Mouse (Mus musculus) hindbrain, embryonic 13.5 days (tissue): ENCODE data around the gene Hhipl2. TPM values are rescaled to one million over a fixed set of nuclear protein-coding genes. Genes with fewer than 3 reads are reported as not detected.
"Not testable (repeated sequence)": the region's sequence is repeated elsewhere in the genome, so short reads cannot be mapped to it uniquely, and the experiment has no call there.

Experiments used
- ATAC-seq: fragments of 200-750 bp; cut with Nextera tagmentation; 2 replicates; pipeline ENCODE4 v1.8.0; 2017; ENCODE audit warnings: moderate TSS enrichment; ENCODE audit not compliant: low FRiP score
- H3K27ac ChIP-seq: fragments of 300-500 bp; sonication (generic); 2 replicates; pipeline ENCODE4 v1.5.1; 2015; ENCODE audit warnings: inconsistent platforms, mild to moderate bottlenecking, moderate library complexity
- H3K27me3 ChIP-seq: fragments of 300-500 bp; sonication (generic); 2 replicates; pipeline ENCODE4 v1.6.1; 2015; ENCODE audit warnings: mild to moderate bottlenecking, inconsistent platforms
- H3K36me3 ChIP-seq: fragments of 300-500 bp; sonication (generic); 2 replicates; pipeline ENCODE4 v1.6.1; 2015; ENCODE audit warnings: mild to moderate bottlenecking, inconsistent platforms
- H3K4me1 ChIP-seq: fragments of 300-500 bp; sonication (generic); replicated peaks from 2 replicates; pipeline ENCODE4 v1.6.1; 2015; ENCODE audit warnings: inconsistent platforms
- H3K4me2 ChIP-seq: fragments of 300-500 bp; sonication (generic); 2 replicates; pipeline ENCODE4 v1.6.1; 2015; ENCODE audit warnings: inconsistent platforms, mild to moderate bottlenecking, moderate library complexity
- H3K4me3 ChIP-seq: fragments of 300-500 bp; sonication (generic); 2 replicates; pipeline ENCODE4 v1.5.1; 2015; ENCODE audit warnings: mild to moderate bottlenecking, inconsistent platforms
- H3K9ac ChIP-seq: fragments of 300-500 bp; sonication (generic); 2 replicates; pipeline ENCODE4 v1.6.1; 2015; ENCODE audit warnings: mild to moderate bottlenecking, inconsistent platforms
- H3K9me3 ChIP-seq: fragments of 300-500 bp; sonication (generic); 2 replicates; pipeline ENCODE4 v1.6.1; 2016; ENCODE audit warnings: inconsistent platforms
- WGBS: fragments of 180-500 bp; shearing (Covaris S2); methylation state at CpG from one replicate; pipeline ENCODE4 v1.1.7; 2015; 5-methylcytosine and 5-hydroxymethylcytosine counted together
- polyA plus RNA-seq: library from polyadenylated mRNA; unstranded; fragments of >200 nt; fragmentation: Nextera tagmentation; extraction: Ambion mirVana; gene quantifications from 2 replicates; pipeline ENCODE4 v1.2.1, GENCODE M21; 2015

Gene Hhipl2
- 0.25 and 0.94 TPM in 2 replicates for polyA plus RNA-seq

GRCm38 (mm10) chr1:183417873-183418272, at the start of gene Hhipl2:
TSS of gene Hhipl2 (plus strand) at chr1:183418215.
- Histone ChIP-seq H3K4me1 (no peaks in the 10 kb centered on the region), H3K4me2 (no peak within 1 kb of the TSS)
- WGBS, result 85% methylated on average over 12 of the region's 12 CpGs

GRCm38 (mm10) chr1:183368601-183369400, 49.2 kb upstream of the Hhipl2 start:
- H3K36me3 ChIP-seq, result peaks cover 16% of the 10 kb centered on the region
- WGBS, result 2% methylated on average over 56 of the region's 56 CpGs

More at GRCm38 (mm10) chr1:183417873-183418272, at the start of gene Hhipl2:
- no peaks in the 10 kb centered on the region for H3K27me3 ChIP-seq
- no peak within 1 kb of the TSS for H3K4me3 ChIP-seq
- no peak for ATAC-seq
- no peaks in the 10 kb centered on the region for H3K9me3 ChIP-seq
- H3K27ac ChIP-seq, result no peak within 1 kb of the TSS
- H3K36me3 ChIP-seq, result no peaks in the 10 kb centered on the region
- H3K9ac ChIP-seq, result no peak within 1 kb of the TSS

GRCm38 (mm10) chr1:183369427-183370014, 48.5 kb upstream of the Hhipl2 start, which contains the start of gene Mia3:
TSS of gene Mia3 (minus strand) at chr1:183369553.
- H3K36me3 ChIP-seq, result peaks cover 9% of the 10 kb centered on the region
- peaks cover 26% of the 10 kb centered on the region for H3K4me1 ChIP-seq
- H3K27ac ChIP-seq, result peak within 1 kb of the TSS; percentile 79
- peak within 1 kb of the TSS; percentile 88 for H3K9ac ChIP-seq
- no peaks in the 10 kb centered on the region for H3K27me3 ChIP-seq
- H3K4me2 ChIP-seq, result peak within 1 kb of the TSS; percentile 97
- WGBS, result under 1% methylated on average over 46 of the region's 51 CpGs
- peak; percentile 99 for ATAC-seq
- peak within 1 kb of the TSS; percentile 84 for H3K4me3 ChIP-seq
- no peaks in the 10 kb centered on the region for H3K9me3 ChIP-seq

More at GRCm38 (mm10) chr1:183368601-183369400, 49.2 kb upstream of the Hhipl2 start:
- peak overlapping the region; percentile 79 for H3K27ac ChIP-seq
- no peaks in the 10 kb centered on the region for H3K9me3 ChIP-seq
- ATAC-seq, result peak; percentile 82
- peaks cover 26% of the 10 kb centered on the region for H3K4me1 ChIP-seq
- H3K27me3 ChIP-seq, result no peaks in the 10 kb centered on the region
- H3K4me3 ChIP-seq, result peak overlapping the region; percentile 84
- peak overlapping the region; percentile 88 for H3K9ac ChIP-seq
- H3K4me2 ChIP-seq, result peak overlapping the region; percentile 97

- Histone ChIP-seq H3K4me1 (peaks cover 5% of the 10 kb centered on the region), H3K27ac (no peak overlapping the region), H3K4me3 (no peak overlapping the region), H3K9ac (no peak overlapping the region), H3K36me3 (no peaks in the 10 kb centered on the region), H3K27me3 (no peaks in the 10 kb centered on the region), H3K4me2 (no peak overlapping the region), H3K9me3 (no peaks in the 10 kb centered on the region)
- 82% methylated on average over 5 of the region's 5 CpGs for WGBS
- no peak for ATAC-seq
Measured at GRCm38 (mm10) chr1:183374728-183375127, 43.3 kb upstream of the Hhipl2 start.

- no peak for ATAC-seq
- H3K4me3 ChIP-seq, result no peak overlapping the region
- no peaks in the 10 kb centered on the region for H3K36me3 ChIP-seq
- no peak overlapping the region for H3K9ac ChIP-seq
- no peaks in the 10 kb centered on the region for H3K4me1 ChIP-seq
- H3K9me3 ChIP-seq, result no peaks in the 10 kb centered on the region
- no peak overlapping the region for H3K27ac ChIP-seq
- H3K27me3 ChIP-seq, result 0 out of 2 replicates have a peak, but pooled peaks cover 10% of the 10 kb centered on the region
- WGBS, result 70% methylated on average over 4 of the region's 4 CpGs
- no peak overlapping the region for H3K4me2 ChIP-seq
Measured at GRCm38 (mm10) chr1:183377045-183377444, 41.0 kb upstream of the Hhipl2 start.

GRCm38 (mm10) chr1:183378321-183378941, 39.6 kb upstream of the Hhipl2 start:
- H3K4me3 ChIP-seq, result no peak overlapping the region
- ATAC-seq, result no peak
- no peak overlapping the region for H3K4me2 ChIP-seq
- H3K9me3 ChIP-seq, result no peaks in the 10 kb centered on the region
- no peak overlapping the region for H3K27ac ChIP-seq
- WGBS, result 81% methylated on average over 10 of the region's 10 CpGs
- no peaks in the 10 kb centered on the region for H3K4me1 ChIP-seq
- no peaks in the 10 kb centered on the region for H3K36me3 ChIP-seq
- H3K27me3 ChIP-seq, result peaks cover 18% of the 10 kb centered on the region
- no peak overlapping the region for H3K9ac ChIP-seq

- H3K9ac ChIP-seq, H3K4me3 ChIP-seq, ATAC-seq, H3K4me2 ChIP-seq, H3K27ac ChIP-seq, H3K36me3 ChIP-seq, H3K9me3 ChIP-seq, H3K4me1 ChIP-seq: not testable (repeated sequence)
- H3K27me3 ChIP-seq, result peaks cover 24% of the 10 kb centered on the region
- WGBS, result 84% methylated on average over 3 of the region's 3 CpGs
Measured at GRCm38 (mm10) chr1:183379376-183379775, 38.6 kb upstream of the Hhipl2 start.

GRCm38 (mm10) chr1:183381816-183382215, 36.2 kb upstream of the Hhipl2 start:
- WGBS, result 89% methylated on average over 5 of the region's 5 CpGs
- Histone ChIP-seq H3K27ac (no peak overlapping the region), H3K4me3 (no peak overlapping the region)

GRCm38 (mm10) chr1:183382621-183383020, 35.4 kb upstream of the Hhipl2 start:
- H3K36me3 ChIP-seq, result no peaks in the 10 kb centered on the region
- 93% methylated on average over 2 of the region's 2 CpGs for WGBS
- no peak for ATAC-seq
- H3K9me3 ChIP-seq, result no peaks in the 10 kb centered on the region
- no peak overlapping the region for H3K9ac ChIP-seq
- H3K27me3 ChIP-seq, result peaks cover 51% of the 10 kb centered on the region
- H3K27ac ChIP-seq, result no peak overlapping the region
- no peaks in the 10 kb centered on the region for H3K4me1 ChIP-seq
- no peak overlapping the region for H3K4me2 ChIP-seq
- H3K4me3 ChIP-seq, result no peak overlapping the region

More at GRCm38 (mm10) chr1:183381816-183382215, 36.2 kb upstream of the Hhipl2 start:
- peaks cover 42% of the 10 kb centered on the region for H3K27me3 ChIP-seq
- H3K9ac ChIP-seq, result no peak overlapping the region
- H3K36me3 ChIP-seq, result no peaks in the 10 kb centered on the region
- no peaks in the 10 kb centered on the region for H3K4me1 ChIP-seq
- ATAC-seq, result no peak
- no peak overlapping the region for H3K4me2 ChIP-seq
- H3K9me3 ChIP-seq, result no peaks in the 10 kb centered on the region

- H3K9me3 ChIP-seq, H3K27ac ChIP-seq, ATAC-seq, H3K9ac ChIP-seq, H3K4me2 ChIP-seq, H3K4me3 ChIP-seq, H3K36me3 ChIP-seq: not testable (repeated sequence)
- WGBS, result 93% methylated on average over 3 of the region's 3 CpGs
- H3K4me1 ChIP-seq, result peaks cover 17% of the 10 kb centered on the region
- H3K27me3 ChIP-seq, result peaks cover 41% of the 10 kb centered on the region
Measured at GRCm38 (mm10) chr1:183387421-183387820, 30.6 kb upstream of the Hhipl2 start.

GRCm38 (mm10) chr1:183388426-183389406, 29.3 kb upstream of the Hhipl2 start, which contains the start of gene Taf1a:
TSS of gene Taf1a (plus strand) at chr1:183388981.
- Histone ChIP-seq H3K36me3 (peaks cover 8% of the 10 kb centered on the region), H3K27ac (peak within 1 kb of the TSS; percentile 76), H3K4me3 (peak within 1 kb of the TSS; percentile 64), H3K9ac (peak within 1 kb of the TSS; percentile 65), H3K4me1 (peaks cover 17% of the 10 kb centered on the region), H3K4me2 (peak within 1 kb of the TSS; percentile 80), H3K9me3 (no peaks in the 10 kb centered on the region), H3K27me3 (peaks cover 30% of the 10 kb centered on the region)
- 6% methylated on average over 44 of the region's 44 CpGs for WGBS
- ATAC-seq, result peak; percentile 100
